Mouse (Mus musculus) kidney, embryonic 15.5 days (tissue): Measurements from ENCODE around the gene 4930518I15Rik. TPM values are rescaled to one million over a fixed set of nuclear protein-coding genes. Genes with fewer than 3 reads are reported as not detected.

Source experiments
- ATAC-seq: fragments of 200-750 bp; cut with Nextera tagmentation; replicated peaks from 2 replicates; pipeline ENCODE4 v1.8.0; 2017; ENCODE audit warnings: moderate TSS enrichment; ENCODE audit not compliant: low FRiP score
- H3K27ac ChIP-seq: fragments of 300-500 bp; sonication (generic); 2 replicates; pipeline ENCODE4 v1.5.1; 2015; ENCODE audit warnings: mild to moderate bottlenecking, inconsistent platforms
- H3K27me3 ChIP-seq: fragments of 300-500 bp; sonication (generic); 2 replicates; pipeline ENCODE4 v1.6.1; 2015; ENCODE audit warnings: inconsistent platforms
- H3K36me3 ChIP-seq: fragments of 300-500 bp; sonication (generic); 2 replicates; pipeline ENCODE4 v1.6.1; 2015; ENCODE audit warnings: inconsistent platforms
- H3K4me1 ChIP-seq: fragments of 300-500 bp; sonication (generic); 2 replicates; pipeline ENCODE4 v1.6.1; 2015; ENCODE audit warnings: inconsistent platforms
- H3K4me2 ChIP-seq: fragments of 300-500 bp; sonication (generic); 2 replicates; pipeline ENCODE4 v1.6.1; 2015; ENCODE audit warnings: moderate library complexity, mild to moderate bottlenecking, inconsistent platforms
- H3K4me3 ChIP-seq: fragments of 300-500 bp; sonication (generic); replicated peaks from 2 replicates; pipeline ENCODE4 v1.5.1; 2015; ENCODE audit warnings: mild to moderate bottlenecking, inconsistent platforms
- H3K9ac ChIP-seq: fragments of 300-500 bp; sonication (generic); 2 replicates; pipeline ENCODE4 v1.6.1; 2015; ENCODE audit warnings: mild to moderate bottlenecking, inconsistent platforms
- H3K9me3 ChIP-seq: fragments of 300-500 bp; sonication (generic); replicated peaks from 2 replicates; pipeline ENCODE4 v1.6.1; 2016; ENCODE audit warnings: inconsistent platforms
- WGBS: fragments of 180-500 bp; shearing (Covaris S2); methylation state at CpG from one replicate; pipeline ENCODE4 v1.1.7; 2015; ENCODE audit warnings: mixed read lengths; 5-methylcytosine and 5-hydroxymethylcytosine counted together
- polyA plus RNA-seq: library from polyadenylated mRNA; unstranded; fragments of >200 nt; fragmentation: Nextera tagmentation; extraction: Ambion mirVana; gene quantifications from 2 replicates; pipeline ENCODE4 v1.2.1, GENCODE M21; 2015

4930518I15Rik gene
- polyA plus RNA-seq, 1 experiment from 2014 or later: 8.6 TPM

DNA sequence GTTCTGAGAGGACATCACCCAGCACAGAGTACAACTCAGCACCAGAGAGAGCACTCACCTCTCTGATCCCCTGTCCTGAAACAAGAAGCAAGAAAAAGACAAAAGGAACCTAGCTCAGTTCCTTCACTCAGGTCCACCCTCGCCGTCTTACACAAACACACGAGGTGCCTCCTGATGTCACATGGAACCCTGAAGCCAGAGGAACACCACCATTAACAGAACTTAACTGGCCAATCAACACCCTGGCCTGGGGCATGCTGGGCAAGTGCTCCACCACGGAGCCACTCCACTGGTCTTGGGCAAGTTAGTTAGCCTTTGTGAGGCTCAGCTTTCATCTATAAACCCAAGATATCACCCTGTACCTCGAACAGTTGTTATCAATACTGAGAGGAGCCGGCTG, 50.9 kb downstream of the 4930518I15Rik start:
- Histone ChIP-seq H3K9ac (no peak overlapping the region), H3K4me1 (no peaks in the 10 kb centered on the region), H3K27me3 (no peaks in the 10 kb centered on the region), H3K4me3 (no peak overlapping the region), H3K9me3 (no peaks in the 10 kb centered on the region), H3K27ac (no peak overlapping the region), H3K4me2 (no peak overlapping the region), H3K36me3 (no peaks in the 10 kb centered on the region)
- 69% methylated on average over 6 of the region's 6 CpGs for WGBS
- ATAC-seq: no peak

Other genes with a start within 250 kb of the 4930518I15Rik start
- gene Dlgap4, start 244.2 kb downstream of the 4930518I15Rik start, polyA plus RNA-seq: 60.5 and 70.0 TPM in 2 replicates
- gene Myl9, start 82.5 kb downstream of the 4930518I15Rik start, polyA plus RNA-seq: 305 and 466 TPM in 2 replicates
- 62.2 and 68.5 TPM in 2 replicates for gene Tgif2, start 17.9 kb downstream of the 4930518I15Rik start, polyA plus RNA-seq
- gene Rab5if, start 5.2 kb upstream of the 4930518I15Rik start, polyA plus RNA-seq: 174 and 181 TPM in 2 replicates
- 0.22 and 0.30 TPM in 2 replicates for gene Sla2, start 29.2 kb upstream of the 4930518I15Rik start, polyA plus RNA-seq
- 46.9 and 49.8 TPM in 2 replicates for gene Ndrg3, start 134.1 kb upstream of the 4930518I15Rik start, polyA plus RNA-seq
- 37.6 and 39.6 TPM in 2 replicates for gene Dsn1, start 149.2 kb upstream of the 4930518I15Rik start, polyA plus RNA-seq
- 3.5 and 4.2 TPM in 2 replicates for gene Soga1, start 221.3 kb upstream of the 4930518I15Rik start, polyA plus RNA-seq
- 0.27 TPM in 1 of 2 replicates, not detected in the other for gene Tldc2, start 229.1 kb upstream of the 4930518I15Rik start, polyA plus RNA-seq